Mouse (Mus musculus): ENCODE measurements around the gene 4930404H24Rik. TPM values are rescaled to one million over a fixed set of nuclear protein-coding genes. Genes with fewer than 3 reads are reported as not detected.

4930404H24Rik gene
- polyA plus RNA-seq, 2 experiments: not detected

GRCm38 (mm10) chr2:153469317-153469716, 23.3 kb upstream of the 4930404H24Rik start:
- ATAC-seq (ENCODE audit: insufficient read depth): no peak
- WGBS (ENCODE audit: insufficient replicate concordance): 70% methylated on average over 2 of the region's 2 CpGs
- H3K36me3 ChIP-seq (replicated peaks; ENCODE audit: control insufficient read depth, insufficient read depth, low read depth): peaks cover 4% of the 10 kb centered on the region; the same call in 1 of the 2 replicates

GRCm38 (mm10) chr2:153469764-153470163, 22.8 kb upstream of the 4930404H24Rik start:
- H3K4me3 ChIP-seq (ENCODE audit: insufficient read depth in 1 of 2, low read depth in 2 of 2, low read length in 2 of 2): no peak overlapping the region
- ATAC-seq (ENCODE audit: insufficient read depth): no peak
- no peak overlapping the region for H3K4me2 ChIP-seq (ENCODE audit: low read depth)
- TF ChIP-seq EP300 (IDR thresholded peaks at IDR 0.05; ENCODE audit: low read depth) (no peak), CTCF (IDR thresholded peaks at IDR 0.05; ENCODE audit: low read depth) (no peak)
- H3K36me3 ChIP-seq (replicated peaks; ENCODE audit: control insufficient read depth, insufficient read depth, low read depth): peaks cover 4% of the 10 kb centered on the region; the same call in 1 of the 2 replicates
- no peak overlapping the region for H3K27ac ChIP-seq
- no peak overlapping the region for H3K9ac ChIP-seq (replicated peaks)
- peaks cover 0 to 3% of the 10 kb centered on the region in 2 experiments; a peak in 2 of 4 replicates for H3K4me1 ChIP-seq (replicated peaks; ENCODE audit: control insufficient read depth in 2 of 2, insufficient read depth in 2 of 2, low read length in 1 of 2)
- WGBS (ENCODE audit: insufficient replicate concordance): 78% methylated on average over 4 of the region's 4 CpGs
- no peaks in the 10 kb centered on the region for H3K27me3 ChIP-seq (ENCODE audit: control insufficient read depth, insufficient read depth, low read length)
- H3K9me3 ChIP-seq (ENCODE audit: control insufficient read depth, low read length): no peaks in the 10 kb centered on the region
- DNase-seq (ENCODE audit: low read depth in 3 of 3, low spot score in 3 of 3): no peak

More at GRCm38 (mm10) chr2:153469317-153469716, 23.3 kb upstream of the 4930404H24Rik start:
- Histone ChIP-seq H3K9ac (replicated peaks) (no peak overlapping the region), H3K4me2 (ENCODE audit: low read depth) (no peak overlapping the region), H3K27me3 (ENCODE audit: control insufficient read depth, insufficient read depth, low read length) (no peaks in the 10 kb centered on the region), H3K27ac (no peak overlapping the region), H3K4me3 (ENCODE audit: insufficient read depth in 1 of 2, low read depth in 2 of 2, low read length in 2 of 2) (no peak overlapping the region), H3K9me3 (ENCODE audit: control insufficient read depth, low read length) (no peaks in the 10 kb centered on the region), H3K4me1 (replicated peaks; ENCODE audit: control insufficient read depth in 2 of 2, insufficient read depth in 2 of 2, low read length in 1 of 2) (no peaks in the 10 kb centered on the region)
- DNase-seq (ENCODE audit: low read depth in 3 of 3, low spot score in 3 of 3): no peak
- TF ChIP-seq CTCF (IDR thresholded peaks at IDR 0.05; ENCODE audit: low read depth): no peak
- TF ChIP-seq EP300 (IDR thresholded peaks at IDR 0.05; ENCODE audit: low read depth): no peak

DNA sequence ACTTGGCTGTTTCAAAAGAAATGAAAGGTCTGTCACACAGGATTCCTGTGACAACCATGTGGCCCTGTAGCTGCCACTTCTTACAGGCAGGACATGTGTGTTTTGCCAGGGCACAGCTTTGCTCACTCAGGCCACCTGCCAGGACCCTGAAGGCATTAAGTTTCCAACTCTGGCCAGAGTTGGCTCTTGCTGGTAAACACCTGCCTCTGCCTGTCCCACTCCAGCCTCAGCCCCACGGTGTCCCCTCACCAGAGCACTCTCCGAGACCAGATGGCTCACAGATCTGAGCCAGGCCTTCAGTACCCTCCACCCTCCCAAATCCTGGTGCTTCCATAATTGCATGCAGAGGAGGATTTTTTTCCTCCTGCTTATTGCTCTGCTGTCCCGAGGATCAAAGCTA, 21.6 kb upstream of the 4930404H24Rik start:
- WGBS (ENCODE audit: insufficient replicate concordance): 87% methylated on average over 3 of the region's 3 CpGs
- no peak for TF ChIP-seq EP300 (IDR thresholded peaks at IDR 0.05; ENCODE audit: low read depth)
- TF ChIP-seq CTCF (IDR thresholded peaks at IDR 0.05; ENCODE audit: low read depth): no peak
- Histone ChIP-seq H3K4me3 (ENCODE audit: insufficient read depth in 1 of 2, low read depth in 2 of 2, low read length in 2 of 2) (no peak overlapping the region), H3K9me3 (ENCODE audit: control insufficient read depth, low read length) (no peaks in the 10 kb centered on the region), H3K4me2 (ENCODE audit: low read depth) (no peak overlapping the region), H3K27ac (no peak overlapping the region), H3K4me1 (replicated peaks; ENCODE audit: control insufficient read depth in 2 of 2, insufficient read depth in 2 of 2, low read length in 1 of 2) (peaks cover 0 to 7% of the 10 kb centered on the region in 2 experiments; a peak in 2 of 4 replicates), H3K27me3 (ENCODE audit: control insufficient read depth, insufficient read depth, low read length) (no peaks in the 10 kb centered on the region), H3K36me3 (replicated peaks; ENCODE audit: control insufficient read depth, insufficient read depth, low read depth) (0 out of 2 replicates have a peak, but pooled peaks cover 2% of the 10 kb centered on the region), H3K9ac (replicated peaks) (no peak overlapping the region)
- DNase-seq (ENCODE audit: low read depth in 3 of 3, low spot score in 3 of 3) (no peak), ATAC-seq (ENCODE audit: insufficient read depth) (no peak)

DNA sequence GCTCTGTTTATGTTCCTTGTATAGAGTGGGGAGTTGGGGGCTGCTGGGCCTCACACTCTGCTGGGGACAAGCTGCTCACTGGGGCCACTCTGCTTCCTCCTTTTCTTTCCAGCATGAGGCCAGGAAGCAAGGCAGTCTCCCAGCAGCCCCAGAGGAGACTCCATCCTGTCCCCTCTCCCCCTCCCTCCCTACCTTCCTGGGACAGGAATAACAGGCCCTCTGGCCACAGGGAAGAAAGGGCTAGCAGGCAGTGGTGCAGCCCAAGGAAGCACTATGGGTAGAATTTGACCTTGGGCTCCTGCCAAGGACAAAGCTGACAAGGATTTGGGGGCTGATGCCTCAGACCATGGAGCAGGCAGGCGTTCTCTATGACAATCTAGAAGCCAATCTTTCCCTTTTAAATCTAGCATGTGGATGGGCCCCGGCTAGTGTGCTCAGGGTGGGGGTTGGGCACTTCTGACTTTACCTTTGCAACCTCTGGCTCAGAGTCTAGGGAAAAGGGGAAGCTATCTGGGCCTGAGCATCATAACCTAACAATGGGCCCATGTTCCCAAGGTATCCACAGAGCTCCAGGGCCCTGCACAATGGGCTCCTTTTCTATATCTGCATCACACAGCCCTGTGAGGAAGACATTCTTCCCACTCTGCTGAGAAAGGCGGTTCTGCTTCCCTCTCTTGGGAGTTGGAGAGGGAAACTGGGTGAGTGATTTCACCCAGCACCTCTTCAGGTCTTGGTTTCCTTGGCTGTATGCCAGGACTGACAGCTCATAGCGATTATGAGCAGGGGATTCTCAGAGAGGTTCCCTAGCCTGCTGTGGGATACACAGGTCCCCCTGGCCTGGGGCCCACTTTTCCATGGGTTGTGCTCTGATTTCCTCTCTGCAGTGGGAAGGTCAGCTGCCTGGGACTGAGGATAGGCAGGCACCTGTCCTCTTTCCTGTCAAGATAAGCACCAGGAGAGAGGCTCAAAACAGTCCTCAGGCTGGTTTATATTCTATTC, 17.2 kb upstream of the 4930404H24Rik start:
- no peak for DNase-seq (ENCODE audit: low read depth in 3 of 3, low spot score in 3 of 3)
- no peak overlapping the region for H3K27ac ChIP-seq
- 52% methylated on average over 4 of the region's 4 CpGs for WGBS (ENCODE audit: insufficient replicate concordance)

DNA sequence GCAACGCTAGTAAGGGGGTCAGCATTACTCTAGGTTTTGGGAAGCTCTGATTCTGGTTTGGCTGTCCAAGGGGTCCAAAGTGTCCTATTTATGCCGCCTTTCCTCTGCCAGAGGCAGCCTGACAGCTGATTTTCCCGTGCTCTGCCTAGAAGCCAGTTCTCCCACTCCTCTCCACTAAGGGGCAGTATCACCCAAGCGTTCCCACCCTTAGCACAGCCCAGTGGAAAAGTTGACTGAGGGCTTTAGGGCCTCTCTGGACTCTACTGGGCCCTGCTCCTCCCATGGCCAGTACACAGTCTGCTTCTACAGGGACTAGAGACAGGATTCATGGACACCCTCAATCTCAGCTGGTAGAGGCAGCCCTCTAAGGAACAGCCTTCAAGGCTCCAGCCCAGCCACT, 14.0 kb upstream of the 4930404H24Rik start:
- ATAC-seq (ENCODE audit: insufficient read depth) (peak; percentile 54; the same call in 1 of the 2 replicates), DNase-seq (ENCODE audit: low read depth in 3 of 3, low spot score in 3 of 3) (peak in 2 of 3 experiments; percentile 48 to 54)
- WGBS (ENCODE audit: insufficient replicate concordance): 27% methylated on average over 4 of the region's 4 CpGs
- Histone ChIP-seq H3K4me2 (ENCODE audit: low read depth) (no peak overlapping the region), H3K4me3 (ENCODE audit: insufficient read depth in 1 of 2, low read depth in 2 of 2, low read length in 2 of 2) (no peak overlapping the region), H3K27ac (no peak overlapping the region; the same call in 1 of the 2 replicates), H3K9ac (replicated peaks) (no peak overlapping the region), H3K9me3 (ENCODE audit: control insufficient read depth, low read length) (no peaks in the 10 kb centered on the region), H3K36me3 (replicated peaks; ENCODE audit: control insufficient read depth, insufficient read depth, low read depth) (peaks cover 3% of the 10 kb centered on the region; the same call in 1 of the 2 replicates), H3K4me1 (replicated peaks; ENCODE audit: control insufficient read depth in 2 of 2, insufficient read depth in 2 of 2, low read length in 1 of 2) (peaks cover 22 to 38% of the 10 kb centered on the region in 2 experiments), H3K27me3 (ENCODE audit: control insufficient read depth, insufficient read depth, low read length) (no peaks in the 10 kb centered on the region)
- TF ChIP-seq CTCF (IDR thresholded peaks at IDR 0.05; ENCODE audit: low read depth) (peak; percentile 94), EP300 (IDR thresholded peaks at IDR 0.05; ENCODE audit: low read depth) (no peak)

More for the DNA sequence above, 17.2 kb upstream of the 4930404H24Rik start:
- Histone ChIP-seq H3K4me2 (ENCODE audit: low read depth) (no peak overlapping the region), H3K9ac (replicated peaks) (no peak overlapping the region), H3K36me3 (replicated peaks; ENCODE audit: control insufficient read depth, insufficient read depth, low read depth) (peaks cover 3% of the 10 kb centered on the region; the same call in 1 of the 2 replicates), H3K4me3 (ENCODE audit: insufficient read depth in 1 of 2, low read depth in 2 of 2, low read length in 2 of 2) (no peak overlapping the region), H3K9me3 (ENCODE audit: control insufficient read depth, low read length) (no peaks in the 10 kb centered on the region), H3K27me3 (ENCODE audit: control insufficient read depth, insufficient read depth, low read length) (no peaks in the 10 kb centered on the region), H3K4me1 (replicated peaks; ENCODE audit: control insufficient read depth in 2 of 2, insufficient read depth in 2 of 2, low read length in 1 of 2) (peaks cover 11 to 24% of the 10 kb centered on the region in 2 experiments)
- TF ChIP-seq EP300 (IDR thresholded peaks at IDR 0.05; ENCODE audit: low read depth): no peak
- no peak for TF ChIP-seq CTCF (IDR thresholded peaks at IDR 0.05; ENCODE audit: low read depth)
- no peak for ATAC-seq (ENCODE audit: insufficient read depth)

Measured in liver, embryonic 14.5 days (tissue).